Mouse (Mus musculus) stomach, embryonic 15.5 days (tissue): ENCODE data around the gene Tcfl5. TPM values are rescaled to one million over a fixed set of nuclear protein-coding genes. Genes with fewer than 3 reads are reported as not detected.
A peak's percentile ranks its signal among the peaks of the same experiment; 100 is the strongest.

ENCODE experiments used
- ATAC-seq: fragments of 200-750 bp; cut with Nextera tagmentation; 2 replicates; pipeline ENCODE4 v1.8.0; 2017; ENCODE audit warnings: low read depth, moderate number of reproducible peaks, moderate TSS enrichment; ENCODE audit not compliant: insufficient read depth, low FRiP score
- H3K27ac ChIP-seq: fragments of 300-500 bp; sonication (generic); 2 replicates; pipeline ENCODE4 v1.5.1; 2015; ENCODE audit warnings: mild to moderate bottlenecking, inconsistent platforms
- H3K27me3 ChIP-seq: fragments of 300-500 bp; sonication (generic); replicated peaks from 2 replicates; pipeline ENCODE4 v1.6.1; 2015; ENCODE audit warnings: inconsistent platforms
- H3K36me3 ChIP-seq: fragments of 300-500 bp; sonication (generic); 2 replicates; pipeline ENCODE4 v1.6.1; 2015; ENCODE audit warnings: inconsistent platforms
- H3K4me1 ChIP-seq: fragments of 300-500 bp; sonication (generic); 2 replicates; pipeline ENCODE4 v1.6.1; 2015; ENCODE audit warnings: inconsistent platforms
- H3K4me2 ChIP-seq: fragments of 300-500 bp; sonication (generic); 2 replicates; pipeline ENCODE4 v1.6.1; 2015; ENCODE audit warnings: mild to moderate bottlenecking, inconsistent platforms
- H3K4me3 ChIP-seq: fragments of 300-500 bp; sonication (generic); replicated peaks from 2 replicates; pipeline ENCODE4 v1.5.1; 2015; ENCODE audit warnings: inconsistent platforms
- H3K9ac ChIP-seq: fragments of 300-500 bp; sonication (generic); 2 replicates; pipeline ENCODE4 v1.6.1; 2015; ENCODE audit warnings: inconsistent platforms
- H3K9me3 ChIP-seq: fragments of 300-500 bp; sonication (generic); 2 replicates; pipeline ENCODE4 v1.6.1; 2016; ENCODE audit warnings: inconsistent platforms
- WGBS: fragments of 180-500 bp; shearing (Covaris S2); methylation state at CpG from one replicate; pipeline ENCODE4 v1.1.7; 2015; 5-methylcytosine and 5-hydroxymethylcytosine counted together
- polyA plus RNA-seq: library from polyadenylated mRNA; unstranded; fragments of >200 nt; fragmentation: Nextera tagmentation; extraction: Ambion mirVana; gene quantifications from 2 replicates; pipeline ENCODE4 v1.2.1, GENCODE M21; 2015

Tcfl5 gene
- polyA plus RNA-seq, 1 experiment from 2014 or later, result 0.12 TPM

- Histone ChIP-seq H3K9me3 (no peaks in the 10 kb centered on the region), H3K36me3 (peaks cover 11% of the 10 kb centered on the region; the same call in 1 of the 2 replicates), H3K9ac (no peak overlapping the region), H3K4me3 (no peak overlapping the region), H3K27ac (no peak overlapping the region), H3K4me1 (no peaks in the 10 kb centered on the region), H3K4me2 (no peak overlapping the region), H3K27me3 (no peaks in the 10 kb centered on the region)
- WGBS, result 77% methylated on average over 4 of the region's 4 CpGs
- peak; percentile 79; the same call in 1 of the 2 replicates for ATAC-seq
These were observed 15.0 kb upstream of the Tcfl5 start for GRCm38 (mm10) chr2:180657394-180658013.

GRCm38 (mm10) chr2:180655150-180655549, 12.6 kb upstream of the Tcfl5 start:
- no peak overlapping the region for H3K4me2 ChIP-seq
- WGBS, result 63% methylated on average over 6 of the region's 6 CpGs
- ATAC-seq, result no peak
- H3K36me3 ChIP-seq, result no peaks in the 10 kb centered on the region
- H3K9me3 ChIP-seq, result no peaks in the 10 kb centered on the region
- no peaks in the 10 kb centered on the region for H3K4me1 ChIP-seq
- no peaks in the 10 kb centered on the region for H3K27me3 ChIP-seq
- H3K27ac ChIP-seq, result no peak overlapping the region
- no peak overlapping the region for H3K9ac ChIP-seq
- H3K4me3 ChIP-seq, result no peak overlapping the region

- Histone ChIP-seq H3K36me3 (no peaks in the 10 kb centered on the region), H3K9ac (no peak overlapping the region), H3K4me3 (no peak overlapping the region), H3K4me2 (no peak overlapping the region), H3K27me3 (no peaks in the 10 kb centered on the region), H3K9me3 (no peaks in the 10 kb centered on the region), H3K27ac (no peak overlapping the region), H3K4me1 (no peaks in the 10 kb centered on the region)
- 81% methylated on average over 7 of the region's 7 CpGs for WGBS
- ATAC-seq, result no peak
These were observed 12.2 kb upstream of the Tcfl5 start for GRCm38 (mm10) chr2:180654666-180655065.

GRCm38 (mm10) chr2:180646841-180647240, 4.3 kb upstream of the Tcfl5 start:
- H3K27me3 ChIP-seq, result peaks cover 21% of the 10 kb centered on the region
- H3K9me3 ChIP-seq, result peaks cover 8% of the 10 kb centered on the region; the same call in 1 of the 2 replicates

GRCm38 (mm10) chr2:180643626-180644025, 1.1 kb upstream of the Tcfl5 start:
- Histone ChIP-seq H3K9me3 (peaks cover 8% of the 10 kb centered on the region; the same call in 1 of the 2 replicates), H3K4me1 (0 out of 2 replicates have a peak, but pooled peaks cover 3% of the 10 kb centered on the region), H3K27me3 (peaks cover 34% of the 10 kb centered on the region), H3K4me2 (no peak overlapping the region), H3K27ac (no peak overlapping the region), H3K36me3 (no peaks in the 10 kb centered on the region), H3K9ac (no peak overlapping the region), H3K4me3 (no peak overlapping the region)
- ATAC-seq, result no peak

More at GRCm38 (mm10) chr2:180646841-180647240, 4.3 kb upstream of the Tcfl5 start:
- no peak overlapping the region for H3K4me2 ChIP-seq
- no peak overlapping the region for H3K4me3 ChIP-seq
- no peak for ATAC-seq
- H3K9ac ChIP-seq, result no peak overlapping the region
- no peak overlapping the region for H3K27ac ChIP-seq
- H3K4me1 ChIP-seq, result 0 out of 2 replicates have a peak, but pooled peaks cover 3% of the 10 kb centered on the region
- no peaks in the 10 kb centered on the region for H3K36me3 ChIP-seq

- Histone ChIP-seq H3K4me2 (peak overlapping the region; percentile 52), H3K9ac (no peak overlapping the region), H3K27ac (no peak overlapping the region), H3K4me1 (0 out of 2 replicates have a peak, but pooled peaks cover 3% of the 10 kb centered on the region), H3K9me3 (peaks cover 8% of the 10 kb centered on the region; the same call in 1 of the 2 replicates), H3K4me3 (peak overlapping the region; percentile 37), H3K27me3 (peaks cover 40% of the 10 kb centered on the region), H3K36me3 (no peaks in the 10 kb centered on the region)
- 2% methylated on average over 99 of the region's 112 CpGs for WGBS
- ATAC-seq, result peak; percentile 58; the same call in 1 of the 2 replicates
These were observed 643 bp downstream of the Tcfl5 start for GRCm38 (mm10) chr2:180641576-180642554.

GRCm38 (mm10) chr2:180611882-180612281, 30.6 kb downstream of the Tcfl5 start:
- ATAC-seq, result no peak
- Histone ChIP-seq H3K36me3 (no peaks in the 10 kb centered on the region), H3K4me3 (no peak overlapping the region), H3K27ac (no peak overlapping the region), H3K27me3 (no peaks in the 10 kb centered on the region), H3K4me2 (no peak overlapping the region), H3K9ac (no peak overlapping the region), H3K9me3 (no peaks in the 10 kb centered on the region), H3K4me1 (no peaks in the 10 kb centered on the region)
- 71% methylated on average over 2 of the region's 2 CpGs for WGBS

- 61% methylated on average over 4 of the region's 4 CpGs for WGBS
- ATAC-seq, result peak; percentile 71
- no peak overlapping the region for H3K9ac ChIP-seq
These were observed 32.2 kb downstream of the Tcfl5 start for GRCm38 (mm10) chr2:180610283-180610682.

GRCm38 (mm10) chr2:180604781-180605180, 37.7 kb downstream of the Tcfl5 start:
- WGBS, result 51% methylated on average over 6 of the region's 6 CpGs
- no peaks in the 10 kb centered on the region for H3K36me3 ChIP-seq
- no peak overlapping the region for H3K4me3 ChIP-seq
- 0 out of 2 replicates have a peak, but pooled peaks cover 1% of the 10 kb centered on the region for H3K27me3 ChIP-seq
- no peak overlapping the region for H3K4me2 ChIP-seq
- ATAC-seq, result no peak
- H3K27ac ChIP-seq, result no peak overlapping the region
- H3K4me1 ChIP-seq, result no peaks in the 10 kb centered on the region
- H3K9me3 ChIP-seq, result no peaks in the 10 kb centered on the region
- no peak overlapping the region for H3K9ac ChIP-seq

More at GRCm38 (mm10) chr2:180610283-180610682, 32.2 kb downstream of the Tcfl5 start:
- Histone ChIP-seq H3K27ac (no peak overlapping the region), H3K4me3 (no peak overlapping the region), H3K9me3 (no peaks in the 10 kb centered on the region), H3K36me3 (no peaks in the 10 kb centered on the region), H3K4me2 (no peak overlapping the region), H3K4me1 (no peaks in the 10 kb centered on the region), H3K27me3 (no peaks in the 10 kb centered on the region)

- peaks cover 12% of the 10 kb centered on the region for H3K4me1 ChIP-seq
- H3K27me3 ChIP-seq, result peaks cover 19% of the 10 kb centered on the region
- no peaks in the 10 kb centered on the region for H3K9me3 ChIP-seq
- no peak overlapping the region for H3K4me3 ChIP-seq
- H3K27ac ChIP-seq, result 0 out of 2 replicates have a peak overlapping the region, but pooled peaks have one; percentile 21
- WGBS, result 24% methylated on average over 9 of the region's 9 CpGs
- 0 out of 2 replicates have a peak, but pooled peaks cover 1% of the 10 kb centered on the region for H3K36me3 ChIP-seq
- H3K9ac ChIP-seq, result no peak overlapping the region
- H3K4me2 ChIP-seq, result no peak overlapping the region
- no peak; the same call in 1 of the 2 replicates for ATAC-seq
These were observed 41.9 kb downstream of the Tcfl5 start for GRCm38 (mm10) chr2:180600569-180601021.

- Histone ChIP-seq H3K27me3 (peaks cover 19% of the 10 kb centered on the region), H3K4me3 (peak overlapping the region; percentile 27), H3K36me3 (peaks cover 22% of the 10 kb centered on the region), H3K9me3 (no peaks in the 10 kb centered on the region), H3K9ac (no peak overlapping the region), H3K4me1 (peaks cover 12% of the 10 kb centered on the region), H3K4me2 (peak overlapping the region; percentile 50), H3K27ac (no peak overlapping the region)
- ATAC-seq, result no peak
- WGBS, result 4% methylated on average over 37 of the region's 41 CpGs
These were observed 44.3 kb downstream of the Tcfl5 start for GRCm38 (mm10) chr2:180598157-180598705.
